Mouse (Mus musculus) stomach, postnatal 0 days (tissue): ENCODE measurements around the gene Gm10273.

Experiments used
- CTCF ChIP-seq: IDR thresholded peaks from 2 replicates; pipeline ENCODE4 v1.5.1; 2016; ENCODE audit warnings: antibody characterized with exemption, low read depth, mild to moderate bottlenecking, moderate library complexity
- EP300 ChIP-seq: optimal IDR thresholded peaks from 2 replicates; pipeline ENCODE3; 2016; ENCODE audit warnings: antibody characterized with exemption

GRCm38 (mm10) chr10:59430701-59431218, 35.3 kb downstream of the Gm10273 start:
- no peak for TF ChIP-seq CTCF
- no peak for TF ChIP-seq EP300
